ENCODE assay signal across 21 mouse cellular contexts in genomic region chr15:41375906-41376305, GRCm38 (mm10).
DNase-seq lines count a peak whose midpoint lies in the region; ATAC-seq and TF ChIP-seq lines count a peak whose summit lies in the region.
"Had no signal": no experiment of that assay in that cellular context is flagged by ENCODE, and none has a peak within 500 bp of the region (broad histone marks: within the 10 kb centered on the region; RNA-seq: fewer than 3 reads in every experiment).

No protein-coding gene starts in this region.

- peak; percentile 12 for DNase-seq in right cerebral cortex, adult 18-20 months
- DNase-seq in right cerebral cortex, postnatal 14 days, result no peak
- DNase-seq in 416B (ENCODE audit: low read depth), result peak; percentile 57
- peak; percentile 61 for DNase-seq in brain, adult 2 months (ENCODE audit: low read depth, low spot score)
- DNase-seq in cerebellum, adult 9-10 months, result no peak
- no peak for DNase-seq in thymus, postnatal 14 days
- DNase-seq in liver, embryonic 11.5 days (ENCODE audit: low spot score), result no peak
- DNase-seq: adrenal gland, adult 8-10 months; adrenal gland, postnatal 14 days; cerebellum, adult 11 months; cerebellum, adult 18-20 months; cerebellum, adult 8-10 months; cerebellum, postnatal 10 days; cerebellum, postnatal 25 days; forebrain, postnatal 0 days had no signal

- no peak for TF ChIP-seq POLR2A in myocyte (IDR thresholded peaks at IDR 0.05; ENCODE audit: insufficient read length, low read depth)

- no peak overlapping the region for H3K4me3 ChIP-seq in myocyte
- no peak overlapping the region for H3K4me3 ChIP-seq in liver, embryonic 11.5 days (ENCODE audit: low read depth, low read length)
- H3K4me3 ChIP-seq: embryonic facial prominence, embryonic 10.5 days; embryonic facial prominence, embryonic 12.5 days; forebrain, embryonic 12.5 days had no signal

- H3K27ac ChIP-seq in liver, embryonic 11.5 days (ENCODE audit: low read depth, low read length), result no peak overlapping the region
- H3K27ac ChIP-seq: embryonic facial prominence, embryonic 10.5 days; embryonic facial prominence, embryonic 12.5 days; forebrain, embryonic 12.5 days had no signal

- no peaks in the 10 kb centered on the region for H3K36me3 ChIP-seq in myocyte (ENCODE audit: control insufficient read depth, insufficient read depth)
- no peaks in the 10 kb centered on the region for H3K36me3 ChIP-seq in liver, embryonic 11.5 days (ENCODE audit: control insufficient read depth, insufficient read depth, low read length)
- H3K36me3 ChIP-seq: embryonic facial prominence, embryonic 10.5 days; embryonic facial prominence, embryonic 12.5 days; forebrain, embryonic 12.5 days had no signal

- no peaks in the 10 kb centered on the region for H3K4me1 ChIP-seq in liver, embryonic 11.5 days (replicated peaks; ENCODE audit: control insufficient read depth, insufficient read depth, low read length)
- H3K4me1 ChIP-seq: embryonic facial prominence, embryonic 10.5 days; embryonic facial prominence, embryonic 12.5 days; forebrain, embryonic 12.5 days had no signal

- H3K4me2 ChIP-seq in myocyte (ENCODE audit: low read depth), result no peak overlapping the region
- H3K4me2 ChIP-seq in liver, embryonic 11.5 days, result no peak overlapping the region
- H3K4me2 ChIP-seq: embryonic facial prominence, embryonic 12.5 days; forebrain, embryonic 12.5 days had no signal

- no peaks in the 10 kb centered on the region for H3K79me2 ChIP-seq in myocyte (ENCODE audit: control insufficient read depth, insufficient read depth)

- no peaks in the 10 kb centered on the region for H3K27me3 ChIP-seq in myocyte (ENCODE audit: control insufficient read depth, insufficient read depth, insufficient read length)
- no peaks in the 10 kb centered on the region for H3K27me3 ChIP-seq in liver, embryonic 11.5 days (replicated peaks; ENCODE audit: control insufficient read depth, insufficient read depth, low read length)
- H3K27me3 ChIP-seq: embryonic facial prominence, embryonic 12.5 days; forebrain, embryonic 12.5 days had no signal

- WGBS in liver, embryonic 11.5 days, result 70% methylated on average over 4 of the region's 4 CpGs

- H3K9me3 ChIP-seq in liver, embryonic 11.5 days (ENCODE audit: control insufficient read depth, low read length), result no peaks in the 10 kb centered on the region
- H3K9me3 ChIP-seq: embryonic facial prominence, embryonic 10.5 days; embryonic facial prominence, embryonic 12.5 days; forebrain, embryonic 12.5 days had no signal

- H3ac ChIP-seq in myocyte (ENCODE audit: control insufficient read depth, insufficient read length), result no peak overlapping the region

- no peak overlapping the region for H3K9ac ChIP-seq in liver, embryonic 11.5 days (ENCODE audit: low read depth, low read length)
- H3K9ac ChIP-seq: embryonic facial prominence, embryonic 12.5 days; forebrain, embryonic 12.5 days; forebrain, postnatal 0 days had no signal

- no peak for ATAC-seq in liver, embryonic 11.5 days (replicated peaks; ENCODE audit: low FRiP score)
- ATAC-seq: activated CD4-positive, CD25-positive, alpha-beta regulatory T cell, adult 4 months; forebrain, embryonic 14.5 days; forebrain, postnatal 0 days had no signal

TF ChIP-seq in myocyte, 11 proteins besides CTCF, POLR2A, EP300 and RAD21:
- no peak for TF ChIP-seq MYOG (IDR thresholded peaks at IDR 0.05; ENCODE audit: control insufficient read depth in 1 of 3, insufficient read depth in 1 of 3, insufficient read length in 2 of 3, low read depth in 2 of 3)
- TF ChIP-seq USF1 (IDR thresholded peaks at IDR 0.05; ENCODE audit: low read depth), result peak; percentile 11

Comparison
In these comparisons a context has a peak if more than half of its experiments do, and no peak if none do; other contexts are left out.
1. DNase-seq: peak in right cerebral cortex, adult 18-20 months (single experiment), 416B (single experiment) and brain, adult 2 months (single experiment); none in right cerebral cortex, postnatal 14 days (single experiment), cerebellum, adult 9-10 months (single experiment), thymus, postnatal 14 days (single experiment) and liver, embryonic 11.5 days (single experiment).